Mouse (Mus musculus): Measurements from ENCODE around the gene Gm8660. TPM values are rescaled to one million over a fixed set of nuclear protein-coding genes. Genes with fewer than 3 reads are reported as not detected.
"Not testable (repeated sequence)": the region's sequence is repeated elsewhere in the genome, so short reads cannot be mapped to it uniquely, and the experiment has no call there.

The Gm8660 gene
- not detected in 2 replicates for polyA plus RNA-seq (2015; fragmentation: Nextera tagmentation; extraction: Ambion mirVana)

- not testable (repeated sequence) for ATAC-seq; H3K27ac ChIP-seq (ENCODE audit: low read depth, low read length); H3K9me3 ChIP-seq (ENCODE audit: control insufficient read depth, low read length); H3K36me3 ChIP-seq (ENCODE audit: control insufficient read depth, insufficient read depth, low read length); H3K27me3 ChIP-seq (replicated peaks; ENCODE audit: control insufficient read depth, insufficient read depth, low read length); H3K4me3 ChIP-seq (ENCODE audit: low read length); H3K4me2 ChIP-seq (ENCODE audit: low read length); H3K4me1 ChIP-seq (ENCODE audit: control insufficient read depth, insufficient read depth, low read depth, low read length); H3K9ac ChIP-seq (ENCODE audit: low read depth, low read length)
- WGBS = no CpG with 5 or more reads among the region's 1 CpGs
Measured at GRCm38 (mm10) chr7:22370939-22371338, at the start of gene Gm8660. Gene Gm8660 (minus strand): TSS chr7:22371039.

GRCm38 (mm10) chr7:22413283-22413682 is 42.4 kb upstream of the Gm8660 start, which contains the start of gene Vmn1r148:
Gene Vmn1r148 (plus strand): TSS chr7:22413583.
- not testable (repeated sequence) for H3K9ac ChIP-seq (ENCODE audit: low read depth, low read length); H3K4me2 ChIP-seq (ENCODE audit: low read length); H3K36me3 ChIP-seq (ENCODE audit: control insufficient read depth, insufficient read depth, low read length); ATAC-seq; H3K9me3 ChIP-seq (ENCODE audit: control insufficient read depth, low read length); H3K27me3 ChIP-seq (replicated peaks; ENCODE audit: control insufficient read depth, insufficient read depth, low read length); H3K4me3 ChIP-seq (ENCODE audit: low read length); H3K27ac ChIP-seq (ENCODE audit: low read depth, low read length); H3K4me1 ChIP-seq (ENCODE audit: control insufficient read depth, insufficient read depth, low read depth, low read length)
- no CpG with 5 or more reads among the region's 3 CpGs for WGBS

DNA sequence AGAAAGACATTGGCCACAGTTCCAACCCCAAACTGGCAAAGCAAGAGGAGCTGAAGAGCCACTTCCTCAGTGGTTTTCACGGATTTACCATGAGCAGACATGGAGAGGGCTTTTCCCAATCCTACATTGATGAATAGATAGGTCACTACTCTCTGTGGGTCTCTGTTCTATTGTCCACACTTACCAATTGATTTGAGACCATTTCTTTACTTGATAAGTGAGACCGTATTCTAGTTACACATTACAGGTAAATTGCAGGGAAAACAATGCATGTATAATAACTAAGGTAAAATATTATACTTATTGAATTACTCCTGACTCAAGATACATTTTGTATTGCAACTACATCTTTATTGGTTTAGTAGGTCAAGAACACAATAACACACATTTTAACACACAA is 41.2 kb downstream of the Gm8660 start, which contains the start of gene Gm4187:
TSS of gene Gm4187 (minus strand) at position 101 of the 400 bp plus-strand sequence.
- H3K4me2 ChIP-seq (ENCODE audit: low read length); H3K27me3 ChIP-seq (replicated peaks; ENCODE audit: control insufficient read depth, insufficient read depth, low read length); ATAC-seq; H3K4me1 ChIP-seq (ENCODE audit: control insufficient read depth, insufficient read depth, low read depth, low read length); H3K27ac ChIP-seq (ENCODE audit: low read depth, low read length); H3K4me3 ChIP-seq (ENCODE audit: low read length); H3K9me3 ChIP-seq (ENCODE audit: control insufficient read depth, low read length); H3K9ac ChIP-seq (ENCODE audit: low read depth, low read length); H3K36me3 ChIP-seq (ENCODE audit: control insufficient read depth, insufficient read depth, low read length): not testable (repeated sequence)
- no CpG with 5 or more reads among the region's 2 CpGs for WGBS

Other genes starting within 250 kb of the Gm8660 start
- not detected in 2 replicates for gene Gm10666, start 236.3 kb downstream of the Gm8660 start, polyA plus RNA-seq (2015; fragmentation: Nextera tagmentation; extraction: Ambion mirVana)
- not detected in 2 replicates for gene Vmn1r142, start 207.0 kb downstream of the Gm8660 start, polyA plus RNA-seq (2015; fragmentation: Nextera tagmentation; extraction: Ambion mirVana)
- not detected in 2 replicates for gene Vmn1r143, start 181.7 kb downstream of the Gm8660 start, polyA plus RNA-seq (2015; fragmentation: Nextera tagmentation; extraction: Ambion mirVana)
- gene Gm8653, start 169.8 kb downstream of the Gm8660 start, polyA plus RNA-seq (2015; fragmentation: Nextera tagmentation; extraction: Ambion mirVana) = not detected in 2 replicates
- not detected in 2 replicates for gene Gm8453, start 141.6 kb downstream of the Gm8660 start, polyA plus RNA-seq (2015; fragmentation: Nextera tagmentation; extraction: Ambion mirVana)
- gene Gm4187, start 41.3 kb downstream of the Gm8660 start, polyA plus RNA-seq (2015; fragmentation: Nextera tagmentation; extraction: Ambion mirVana) = not detected in 2 replicates
- not detected in 2 replicates for gene Vmn1r148, start 42.5 kb upstream of the Gm8660 start, polyA plus RNA-seq (2015; fragmentation: Nextera tagmentation; extraction: Ambion mirVana)
- gene Vmn1r149, start 67.2 kb upstream of the Gm8660 start, polyA plus RNA-seq (2015; fragmentation: Nextera tagmentation; extraction: Ambion mirVana) = not detected in 2 replicates
- not detected in 2 replicates for gene Gm10665, start 93.0 kb upstream of the Gm8660 start, polyA plus RNA-seq (2015; fragmentation: Nextera tagmentation; extraction: Ambion mirVana)
- gene Vmn1r151, start 128.6 kb upstream of the Gm8660 start, polyA plus RNA-seq (2015; fragmentation: Nextera tagmentation; extraction: Ambion mirVana) = not detected in 2 replicates
- gene Vmn1r152, start 151.9 kb upstream of the Gm8660 start, polyA plus RNA-seq (2015; fragmentation: Nextera tagmentation; extraction: Ambion mirVana) = not detected in 2 replicates
- not detected in 2 replicates for gene Gm8677, start 163.8 kb upstream of the Gm8660 start, polyA plus RNA-seq (2015; fragmentation: Nextera tagmentation; extraction: Ambion mirVana)
- not detected in 2 replicates for gene Gm4201, start 194.3 kb upstream of the Gm8660 start, polyA plus RNA-seq (2015; fragmentation: Nextera tagmentation; extraction: Ambion mirVana)
- not detected in 2 replicates for gene Gm4565, start 217.1 kb upstream of the Gm8660 start, polyA plus RNA-seq (2015; fragmentation: Nextera tagmentation; extraction: Ambion mirVana)